Mouse (Mus musculus): ENCODE data around the gene Olfr373. TPM values are rescaled to one million over a fixed set of nuclear protein-coding genes. Genes with fewer than 3 reads are reported as not detected.
"Not testable (repeated sequence)": the region's sequence is repeated elsewhere in the genome, so short reads cannot be mapped to it uniquely, and the experiment has no call there.

Gene Olfr373
- polyA plus RNA-seq (2016; fragmentation: Nextera tagmentation; extraction: Ambion mirVana), result not detected in 2 replicates

- H3K4me3 ChIP-seq; H3K9me3 ChIP-seq; H3K9ac ChIP-seq; H3K27ac ChIP-seq; H3K36me3 ChIP-seq; ATAC-seq (ENCODE audit: insufficient number of reproducible peaks, insufficient read depth, low FRiP score, low TSS enrichment); H3K4me2 ChIP-seq (replicated peaks); H3K27me3 ChIP-seq; H3K4me1 ChIP-seq: not testable (repeated sequence)
Measured at GRCm38 (mm10) chr8:72082877-72083276, at the start of gene Olfr373. Gene Olfr373, plus strand, starts transcription at chr8:72083177.

GRCm38 (mm10) chr8:72040918-72041317 is 42.1 kb upstream of the Olfr373 start, which contains the start of gene Olfr372:
Gene Olfr372, plus strand, starts transcription at chr8:72041218.
- H3K4me1 ChIP-seq; H3K36me3 ChIP-seq; H3K4me2 ChIP-seq (replicated peaks); H3K27me3 ChIP-seq; ATAC-seq (ENCODE audit: insufficient number of reproducible peaks, insufficient read depth, low FRiP score, low TSS enrichment); H3K9me3 ChIP-seq; H3K9ac ChIP-seq; H3K4me3 ChIP-seq; H3K27ac ChIP-seq: not testable (repeated sequence)
- 83% methylated on average over 4 of the region's 4 CpGs for WGBS

GRCm38 (mm10) chr8:72042493-72042892 is 40.5 kb upstream of the Olfr373 start:
- Histone ChIP-seq H3K4me3 (no peak overlapping the region), H3K36me3 (no peaks in the 10 kb centered on the region), H3K27ac (no peak overlapping the region), H3K27me3 (no peaks in the 10 kb centered on the region), H3K4me1 (no peaks in the 10 kb centered on the region), H3K9me3 (no peaks in the 10 kb centered on the region), H3K9ac (no peak overlapping the region), H3K4me2 (replicated peaks) (no peak overlapping the region)
- 76% methylated on average over 1 of the region's 1 CpGs for WGBS
- ATAC-seq (ENCODE audit: insufficient number of reproducible peaks, insufficient read depth, low FRiP score, low TSS enrichment), result no peak

- H3K4me1 ChIP-seq; ATAC-seq (ENCODE audit: insufficient number of reproducible peaks, insufficient read depth, low FRiP score, low TSS enrichment); H3K36me3 ChIP-seq; H3K27ac ChIP-seq; H3K27me3 ChIP-seq; H3K9ac ChIP-seq; H3K4me3 ChIP-seq; H3K9me3 ChIP-seq; H3K4me2 ChIP-seq (replicated peaks): not testable (repeated sequence)
Measured at GRCm38 (mm10) chr8:72054633-72055032, 28.3 kb upstream of the Olfr373 start.

GRCm38 (mm10) chr8:72057643-72058042 is 25.3 kb upstream of the Olfr373 start:
- not testable (repeated sequence) for H3K4me2 ChIP-seq (replicated peaks); H3K4me3 ChIP-seq; H3K27ac ChIP-seq; H3K27me3 ChIP-seq; H3K36me3 ChIP-seq; H3K4me1 ChIP-seq; ATAC-seq (ENCODE audit: insufficient number of reproducible peaks, insufficient read depth, low FRiP score, low TSS enrichment); H3K9ac ChIP-seq; H3K9me3 ChIP-seq
- WGBS, result 88% methylated on average over 3 of the region's 4 CpGs

GRCm38 (mm10) chr8:72066819-72067399 is 16.1 kb upstream of the Olfr373 start:
- not testable (repeated sequence) for H3K9ac ChIP-seq; H3K36me3 ChIP-seq; ATAC-seq (ENCODE audit: insufficient number of reproducible peaks, insufficient read depth, low FRiP score, low TSS enrichment); H3K27ac ChIP-seq; H3K4me3 ChIP-seq; H3K4me2 ChIP-seq (replicated peaks); H3K4me1 ChIP-seq; H3K27me3 ChIP-seq; H3K9me3 ChIP-seq
- WGBS, result 83% methylated on average over 1 of the region's 1 CpGs

- Histone ChIP-seq H3K4me2 (replicated peaks) (no peak overlapping the region), H3K36me3 (no peaks in the 10 kb centered on the region), H3K9ac (no peak overlapping the region), H3K9me3 (no peaks in the 10 kb centered on the region), H3K4me3 (no peak overlapping the region), H3K4me1 (no peaks in the 10 kb centered on the region), H3K27ac (no peak overlapping the region), H3K27me3 (no peaks in the 10 kb centered on the region)
- ATAC-seq (ENCODE audit: insufficient number of reproducible peaks, insufficient read depth, low FRiP score, low TSS enrichment), result no peak
- WGBS, result 69% methylated on average over 5 of the region's 5 CpGs
Measured at GRCm38 (mm10) chr8:72084744-72085143, 1.8 kb downstream of the Olfr373 start.

- H3K27me3 ChIP-seq; H3K27ac ChIP-seq; H3K4me3 ChIP-seq; H3K9ac ChIP-seq; H3K4me1 ChIP-seq; H3K4me2 ChIP-seq (replicated peaks); ATAC-seq (ENCODE audit: insufficient number of reproducible peaks, insufficient read depth, low FRiP score, low TSS enrichment); H3K36me3 ChIP-seq; H3K9me3 ChIP-seq: not testable (repeated sequence)
- 88% methylated on average over 3 of the region's 3 CpGs for WGBS
Measured at GRCm38 (mm10) chr8:72087611-72088010, 4.6 kb downstream of the Olfr373 start.

- not testable (repeated sequence) for H3K27ac ChIP-seq; H3K27me3 ChIP-seq; H3K36me3 ChIP-seq; H3K9ac ChIP-seq; H3K4me1 ChIP-seq; ATAC-seq (ENCODE audit: insufficient number of reproducible peaks, insufficient read depth, low FRiP score, low TSS enrichment); H3K4me2 ChIP-seq (replicated peaks); H3K9me3 ChIP-seq; H3K4me3 ChIP-seq
Measured at GRCm38 (mm10) chr8:72096721-72097120, 13.7 kb downstream of the Olfr373 start.

GRCm38 (mm10) chr8:72099377-72100103 is 16.6 kb downstream of the Olfr373 start:
- not testable (repeated sequence) for H3K4me2 ChIP-seq (replicated peaks); H3K27ac ChIP-seq; H3K4me1 ChIP-seq; H3K4me3 ChIP-seq; H3K9ac ChIP-seq; H3K9me3 ChIP-seq; ATAC-seq (ENCODE audit: insufficient number of reproducible peaks, insufficient read depth, low FRiP score, low TSS enrichment); H3K36me3 ChIP-seq; H3K27me3 ChIP-seq
- 62% methylated on average over 6 of the region's 7 CpGs for WGBS

- WGBS, result 24% methylated on average over 4 of the region's 4 CpGs
- no peak overlapping the region for H3K27ac ChIP-seq
Measured at GRCm38 (mm10) chr8:72105165-72105564, 22.2 kb downstream of the Olfr373 start.

GRCm38 (mm10) chr8:72106740-72107139 is 23.8 kb downstream of the Olfr373 start, which contains the start of gene Olfr374:
Gene Olfr374, plus strand, starts transcription at chr8:72107040.
- no peak within 1 kb of the TSS for H3K27ac ChIP-seq
- H3K4me3 ChIP-seq, result no peak within 1 kb of the TSS
- no peak within 1 kb of the TSS for H3K4me2 ChIP-seq (replicated peaks)
- H3K9me3 ChIP-seq, result 0 out of 2 replicates have a peak, but pooled peaks cover 4% of the 10 kb centered on the region
- H3K36me3 ChIP-seq, result no peaks in the 10 kb centered on the region
- ATAC-seq (ENCODE audit: insufficient number of reproducible peaks, insufficient read depth, low FRiP score, low TSS enrichment), result no peak
- 82% methylated on average over 3 of the region's 3 CpGs for WGBS
- H3K9ac ChIP-seq, result no peak within 1 kb of the TSS
- H3K27me3 ChIP-seq, result no peaks in the 10 kb centered on the region
- H3K4me1 ChIP-seq, result no peaks in the 10 kb centered on the region

More at GRCm38 (mm10) chr8:72105165-72105564, 22.2 kb downstream of the Olfr373 start:
- Histone ChIP-seq H3K9ac (no peak overlapping the region), H3K4me3 (no peak overlapping the region), H3K4me2 (replicated peaks) (no peak overlapping the region), H3K27me3 (no peaks in the 10 kb centered on the region), H3K36me3 (no peaks in the 10 kb centered on the region), H3K4me1 (no peaks in the 10 kb centered on the region), H3K9me3 (peaks cover 4% of the 10 kb centered on the region; the same call in 1 of the 2 replicates)
- no peak for ATAC-seq (ENCODE audit: insufficient number of reproducible peaks, insufficient read depth, low FRiP score, low TSS enrichment)
